Mouse (Mus musculus): ENCODE measurements around the gene Slc28a3.
A peak's percentile ranks its signal among the peaks of the same experiment; 100 is the strongest.

Slc28a3 gene

DNA sequence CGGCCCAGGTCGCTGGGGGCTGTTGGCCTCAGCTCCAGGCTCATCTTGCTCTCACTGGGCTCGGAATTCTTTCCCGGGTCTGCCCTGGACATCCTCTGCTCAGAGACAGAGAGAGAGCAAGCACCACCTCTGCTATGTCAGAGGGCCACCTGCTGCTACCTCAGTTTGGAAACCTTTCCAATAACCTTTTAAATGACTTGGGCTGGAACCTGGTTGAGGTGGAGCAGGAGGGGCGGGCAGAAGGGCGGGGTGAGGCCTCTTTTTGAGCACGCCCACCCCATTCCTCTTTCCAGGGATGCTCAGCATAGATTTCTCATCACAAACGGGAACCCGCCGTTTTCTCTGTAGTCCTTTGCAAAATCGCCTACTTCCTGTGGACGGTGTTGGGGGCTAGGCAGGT, at the start of gene Slc28a3:
Slc28a3 (minus strand) TSS at position 162 of the 400 bp plus-strand sequence.
- no peak for DNase-seq (ENCODE audit: low read depth, low spot score)

- no peak for DNase-seq (ENCODE audit: low read depth, low spot score)
Observed at GRCm38 (mm10) chr13:58657987-58658386, 47.3 kb upstream of the Slc28a3 start.

GRCm38 (mm10) chr13:58656885-58657284, 46.2 kb upstream of the Slc28a3 start:
- DNase-seq (ENCODE audit: low read depth, low spot score): no peak

DNA sequence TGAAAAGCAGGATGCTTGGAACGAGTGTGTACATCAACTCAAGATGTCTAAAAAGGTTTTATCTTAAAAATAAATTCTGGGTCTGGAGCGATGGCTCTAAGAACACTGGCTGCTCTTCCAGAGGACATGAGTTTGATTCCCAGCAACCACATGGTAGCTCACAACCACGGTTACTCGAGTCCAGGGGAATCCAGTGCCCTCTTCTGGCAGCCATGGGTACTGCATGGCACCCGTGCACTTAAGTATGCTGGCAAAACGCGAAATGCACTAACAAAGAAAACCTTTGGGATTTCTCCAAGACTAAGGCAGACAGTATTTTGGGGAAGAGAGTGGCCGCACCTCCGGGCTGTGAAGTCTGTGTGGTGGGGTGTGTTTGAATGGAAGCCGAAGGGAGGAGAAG, 44.9 kb upstream of the Slc28a3 start:
- no peak for DNase-seq (ENCODE audit: low read depth, low spot score)

DNA sequence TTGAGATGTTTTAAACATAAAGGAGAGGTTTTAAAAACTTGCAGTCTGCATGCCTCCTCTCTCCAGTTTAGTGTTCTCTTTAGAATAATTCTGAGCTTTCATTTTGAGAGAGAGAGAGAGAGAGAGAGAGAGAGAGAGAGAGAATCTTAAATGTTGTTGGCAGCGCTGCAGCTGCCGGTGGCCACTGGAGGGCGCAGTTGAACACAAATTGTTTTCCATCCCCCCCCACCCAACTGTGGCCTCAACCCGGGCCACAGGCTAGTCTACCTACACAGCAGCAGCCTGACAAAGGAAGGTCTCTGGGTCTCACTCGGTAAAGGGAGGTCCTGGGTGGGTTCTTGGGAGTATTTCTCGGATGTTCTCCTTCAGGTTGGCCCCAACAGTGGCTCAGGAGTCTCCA, 29.7 kb upstream of the Slc28a3 start:
- peak; percentile 31 for DNase-seq (ENCODE audit: low read depth, low spot score)

GRCm38 (mm10) chr13:58638950-58639349, 28.3 kb upstream of the Slc28a3 start:
- peak; percentile 59 for DNase-seq (ENCODE audit: low read depth, low spot score)

DNA sequence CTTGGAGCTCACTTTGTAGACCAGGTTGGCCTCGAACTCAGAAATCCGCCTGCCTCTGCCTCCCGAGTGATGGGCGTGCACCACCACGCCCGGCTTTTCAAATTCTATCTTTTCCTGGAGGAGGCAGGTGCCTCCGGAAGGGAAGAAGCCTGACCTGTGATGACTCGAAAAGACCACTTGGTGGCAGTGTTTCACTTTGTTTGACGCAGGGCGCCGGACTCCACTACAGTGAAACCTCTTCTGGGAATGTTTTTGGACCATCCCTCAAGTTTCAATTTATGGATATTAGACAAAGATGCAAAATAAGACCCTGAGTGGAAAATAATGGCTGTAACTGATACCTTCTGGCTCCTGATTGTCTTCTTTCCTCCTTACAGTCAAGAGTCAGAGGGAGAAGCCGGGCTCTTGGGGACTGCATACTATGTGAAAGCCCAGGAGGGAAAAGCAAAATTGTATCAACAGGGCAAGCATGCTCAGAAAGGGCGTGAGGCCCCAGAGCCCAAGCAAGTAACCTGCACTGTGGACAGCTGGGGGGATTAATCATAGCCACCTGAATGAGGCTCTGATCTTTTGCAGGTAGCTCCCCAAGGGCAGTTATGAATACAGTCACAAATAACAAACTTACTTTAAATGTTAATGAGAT, 26.8 kb upstream of the Slc28a3 start:
- DNase-seq (ENCODE audit: low read depth, low spot score): peak; percentile 77

- no peak for DNase-seq (ENCODE audit: low read depth, low spot score)
Observed at GRCm38 (mm10) chr13:58633887-58634286, 23.2 kb upstream of the Slc28a3 start.

GRCm38 (mm10) chr13:58630756-58631155, 20.1 kb upstream of the Slc28a3 start:
- no peak for DNase-seq (ENCODE audit: low read depth, low spot score)

DNA sequence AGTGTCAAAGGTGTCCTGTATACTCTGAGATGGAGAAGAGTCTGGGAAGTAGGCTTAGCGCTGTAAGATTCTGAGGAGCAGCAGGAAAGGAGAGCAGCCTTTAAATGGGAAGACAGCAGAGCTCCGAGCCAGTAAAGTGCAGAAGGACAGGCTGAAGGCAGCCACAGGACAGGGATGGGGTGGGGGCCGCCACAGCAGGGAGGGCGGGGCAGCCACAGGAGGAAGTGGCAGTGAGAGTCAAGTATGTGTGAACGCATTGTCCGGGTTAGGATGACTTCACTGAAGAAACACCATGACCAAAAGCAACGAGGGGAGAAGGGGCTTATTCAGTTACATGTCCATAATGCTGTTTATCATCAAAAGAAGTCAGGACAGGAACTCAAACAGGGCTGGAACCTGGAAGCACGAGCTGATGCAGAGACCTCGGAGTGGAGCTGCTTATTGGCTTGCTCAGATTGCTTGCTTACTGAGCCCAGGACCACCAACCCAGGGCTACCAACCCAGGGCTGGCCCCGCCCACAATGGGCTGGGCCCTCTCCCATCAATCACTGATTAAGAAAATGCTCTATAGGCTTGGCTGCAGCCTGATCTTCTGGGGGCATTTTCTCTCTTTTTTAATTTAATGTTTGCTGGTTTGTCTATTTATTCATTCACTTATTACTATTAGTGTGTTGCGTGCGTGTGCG, 18.8 kb upstream of the Slc28a3 start:
- no peak for DNase-seq (ENCODE audit: low read depth, low spot score)

DNA sequence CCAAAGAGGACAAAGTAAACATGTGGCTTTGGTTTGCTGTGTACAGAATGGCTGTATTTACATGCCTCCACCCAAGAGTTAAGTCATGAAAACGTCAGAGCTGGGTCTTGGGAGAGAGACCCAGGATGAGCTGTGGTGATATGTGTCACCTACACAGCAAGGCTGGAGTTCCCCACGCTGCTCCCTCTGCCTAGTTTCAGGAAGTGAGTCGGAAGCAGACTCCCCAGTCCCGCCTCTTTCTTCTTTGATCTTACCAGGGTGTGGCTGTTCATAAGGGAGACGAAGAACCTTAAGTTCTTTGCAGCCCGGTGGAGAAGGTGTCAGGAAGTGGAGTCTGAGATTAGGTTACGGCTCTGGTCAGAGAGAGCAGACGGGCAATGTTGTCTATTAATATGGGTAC, 12.0 kb upstream of the Slc28a3 start:
- peak; percentile 7 for DNase-seq (ENCODE audit: low read depth, low spot score)

DNA sequence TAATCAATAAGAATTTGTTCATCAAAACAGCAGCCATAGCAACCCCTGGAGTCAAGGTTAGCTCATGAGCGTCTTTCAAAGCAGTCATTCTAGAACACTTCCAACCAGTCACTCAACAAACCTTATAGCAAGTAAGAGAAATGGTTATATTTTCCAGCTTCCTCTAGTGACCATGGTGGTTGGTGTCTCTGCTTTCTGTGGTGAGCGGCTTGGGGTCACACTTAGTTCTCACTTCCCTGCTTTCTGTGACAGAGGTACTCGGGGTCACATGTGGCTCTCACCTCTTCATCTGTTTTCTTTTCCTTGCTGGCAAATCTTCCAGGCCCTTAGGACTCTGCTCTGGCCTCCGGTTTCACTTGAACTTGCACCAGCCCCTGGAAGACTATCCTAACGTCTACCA, 8.6 kb upstream of the Slc28a3 start:
- DNase-seq (ENCODE audit: low read depth, low spot score): no peak

DNA sequence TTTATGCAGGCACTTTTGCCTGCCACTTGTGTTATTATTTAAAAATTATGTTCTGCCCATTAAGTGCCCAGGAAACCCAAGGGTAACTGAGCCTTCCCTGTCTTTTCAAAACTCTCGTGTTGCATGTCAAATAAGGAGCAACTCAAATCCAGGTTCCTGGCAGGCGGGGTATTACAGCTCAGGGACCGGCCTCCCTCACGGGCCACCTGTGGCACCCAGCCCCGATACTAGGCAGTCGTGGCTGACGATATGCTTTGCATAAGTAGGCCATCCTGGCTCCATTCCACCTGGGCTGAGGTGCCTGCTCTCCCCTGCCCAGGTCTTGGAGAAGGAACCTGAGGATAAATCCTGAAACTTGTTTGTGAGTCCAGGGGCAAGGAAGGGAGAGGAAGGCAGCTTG, 618 bp downstream of the Slc28a3 start:
- no peak for DNase-seq (ENCODE audit: low read depth, low spot score)

- DNase-seq (ENCODE audit: low read depth, low spot score): no peak
Observed at GRCm38 (mm10) chr13:58601201-58601855, 9.3 kb downstream of the Slc28a3 start.

DNA sequence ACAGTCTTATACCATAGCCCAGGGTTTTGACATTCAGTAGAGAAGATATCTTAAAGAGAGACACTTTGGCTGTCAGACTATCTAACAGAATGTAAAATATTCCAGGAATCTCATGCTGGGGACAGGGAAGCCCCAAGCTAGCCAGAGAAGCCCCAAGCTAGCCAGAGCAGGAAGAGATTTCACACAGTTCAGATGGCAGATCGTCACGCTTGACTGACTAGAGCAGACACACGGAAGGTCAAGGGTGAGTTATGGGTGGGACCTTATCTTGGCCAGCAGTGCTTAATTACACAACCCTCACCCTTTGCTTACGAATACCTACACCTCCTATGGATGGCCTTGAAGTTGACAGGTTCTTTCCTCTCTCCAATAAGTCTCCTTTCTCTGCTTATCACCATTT, 12.1 kb downstream of the Slc28a3 start:
- DNase-seq (ENCODE audit: low read depth, low spot score): no peak

GRCm38 (mm10) chr13:58593129-58593528, 17.5 kb downstream of the Slc28a3 start:
- DNase-seq (ENCODE audit: low read depth, low spot score): peak; percentile 54

DNA sequence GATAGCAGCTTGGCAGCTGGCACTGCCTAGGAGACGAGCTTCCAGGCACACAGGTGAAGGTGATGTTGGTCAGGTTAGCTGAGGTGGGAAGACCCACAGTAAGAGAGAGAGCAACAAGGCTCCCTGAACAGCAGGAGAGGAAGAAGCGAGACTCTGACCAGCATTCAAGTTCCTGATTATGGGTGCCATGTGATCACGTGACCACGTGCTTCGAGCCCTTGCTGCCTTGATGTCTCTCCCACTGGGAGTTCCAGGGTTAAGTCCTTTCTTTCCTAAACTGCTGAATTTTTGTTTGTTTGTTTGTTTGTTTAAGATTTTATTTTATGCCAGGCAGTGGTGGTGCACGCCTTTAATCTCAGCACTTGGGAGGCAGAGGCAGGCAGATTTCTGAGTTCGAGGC, 18.8 kb downstream of the Slc28a3 start:
- no peak for DNase-seq (ENCODE audit: low read depth, low spot score)

GRCm38 (mm10) chr13:58590630-58591029, 20.0 kb downstream of the Slc28a3 start:
- peak; percentile 73 for DNase-seq (ENCODE audit: low read depth, low spot score)

- DNase-seq (ENCODE audit: low read depth, low spot score): peak; percentile 82
Observed at GRCm38 (mm10) chr13:58589517-58589858, 21.2 kb downstream of the Slc28a3 start.

DNA sequence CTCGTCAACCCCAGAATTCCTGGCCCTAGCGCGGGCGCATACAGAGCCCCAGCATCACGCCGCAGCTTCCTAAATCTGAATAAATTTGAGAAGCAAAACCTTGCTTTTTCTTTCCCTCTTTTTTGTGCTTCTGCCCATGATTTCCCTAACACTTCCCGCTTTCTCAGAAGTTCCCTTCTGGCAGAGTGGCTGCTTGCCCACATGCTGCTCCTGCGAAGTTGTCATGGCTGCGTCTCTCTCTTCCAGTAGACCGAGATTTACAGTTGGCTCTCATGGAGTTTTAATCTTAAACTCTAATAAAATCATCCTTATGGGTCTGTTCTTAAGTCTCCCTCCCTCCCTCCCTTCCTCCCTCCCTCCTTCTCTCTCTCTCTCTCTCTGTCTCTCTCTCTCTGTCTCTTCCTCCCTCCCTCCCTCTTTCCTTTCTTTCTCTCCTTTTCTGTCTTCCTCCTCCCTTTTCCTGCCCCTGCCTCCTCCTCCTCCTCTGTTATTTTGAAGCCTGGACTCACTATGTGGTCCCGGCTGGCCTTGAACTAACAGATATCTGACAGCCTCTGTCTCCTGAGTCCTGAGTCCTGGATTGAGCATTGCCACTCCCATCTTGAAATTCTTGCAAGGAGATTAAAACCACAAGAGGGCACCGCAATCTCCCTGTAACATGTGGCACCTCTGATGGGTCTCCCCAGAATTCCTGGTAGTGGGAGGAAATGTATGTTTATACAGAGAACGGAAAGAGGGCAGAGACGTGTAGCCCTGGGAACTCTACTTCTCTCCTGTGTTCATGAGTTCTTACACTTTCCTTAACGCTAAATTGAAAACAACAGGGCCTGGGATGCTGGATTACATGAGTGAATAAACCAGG, 21.8 kb downstream of the Slc28a3 start:
- DNase-seq (ENCODE audit: low read depth, low spot score): peak; percentile 21

GRCm38 (mm10) chr13:58587962-58588361, 22.7 kb downstream of the Slc28a3 start:
- no peak for DNase-seq (ENCODE audit: low read depth, low spot score)

DNA sequence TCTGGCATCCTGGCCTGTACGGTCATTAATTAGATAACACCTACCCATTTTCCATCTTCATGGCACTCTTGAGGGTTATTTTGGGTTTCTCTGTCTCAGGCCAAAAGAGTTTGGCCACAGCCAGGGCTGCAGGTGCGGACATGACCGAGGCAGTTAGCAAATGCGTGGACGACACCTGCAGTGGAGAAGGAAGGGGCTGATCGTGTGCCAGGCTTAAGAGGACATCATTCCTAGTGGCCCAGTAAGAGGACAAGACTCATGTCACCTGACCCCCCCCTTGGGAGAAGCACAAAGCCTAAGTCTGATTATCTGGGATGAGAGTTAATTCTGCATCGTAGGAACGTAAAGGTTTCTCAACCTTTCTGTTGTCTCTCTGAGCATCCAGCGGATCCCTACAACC, 44.5 kb downstream of the Slc28a3 start:
- DNase-seq (ENCODE audit: low read depth, low spot score): no peak
